Mouse (Mus musculus) heart, embryonic 12.5 days (tissue): ENCODE data around the gene Ostm1. TPM values are rescaled to one million over a fixed set of nuclear protein-coding genes. Genes with fewer than 3 reads are reported as not detected.

ENCODE experiments used
- ATAC-seq: fragments of 200-750 bp; cut with Nextera tagmentation; 2 replicates; pipeline ENCODE4 v1.8.0; 2017; ENCODE audit warnings: moderate TSS enrichment, moderate library complexity; ENCODE audit not compliant: insufficient number of reproducible peaks, low FRiP score
- H3K27ac ChIP-seq: fragments of 300-500 bp; sonication (generic); 2 replicates; pipeline ENCODE4 v1.5.1; 2016; ENCODE audit warnings: mild to moderate bottlenecking, moderate library complexity; ENCODE audit not compliant: poor library complexity, severe bottlenecking
- H3K27me3 ChIP-seq: fragments of 300-500 bp; sonication (generic); replicated peaks from 2 replicates; pipeline ENCODE4 v1.6.1; 2016; ENCODE audit warnings: mild to moderate bottlenecking, moderate library complexity
- H3K36me3 ChIP-seq: fragments of 300-500 bp; sonication (generic); 2 replicates; pipeline ENCODE4 v1.6.1; 2016; ENCODE audit warnings: mild to moderate bottlenecking, moderate library complexity
- H3K4me1 ChIP-seq: fragments of 300-500 bp; sonication (generic); replicated peaks from 2 replicates; pipeline ENCODE4 v1.6.1; 2016; ENCODE audit warnings: mild to moderate bottlenecking
- H3K4me2 ChIP-seq: fragments of 300-500 bp; sonication (generic); 2 replicates; pipeline ENCODE4 v1.6.1; 2016; ENCODE audit warnings: mild to moderate bottlenecking, moderate library complexity
- H3K4me3 ChIP-seq: fragments of 300-500 bp; sonication (generic); 2 replicates; pipeline ENCODE4 v1.5.1; 2016; ENCODE audit warnings: mild to moderate bottlenecking
- H3K9ac ChIP-seq: fragments of 300-500 bp; sonication (generic); 2 replicates; pipeline ENCODE4 v1.6.1; 2016; ENCODE audit warnings: mild to moderate bottlenecking, moderate library complexity
- H3K9me3 ChIP-seq: fragments of 300-500 bp; sonication (generic); replicated peaks from 2 replicates; pipeline ENCODE4 v1.6.1; 2016; ENCODE audit warnings: mild to moderate bottlenecking, moderate library complexity
- WGBS: fragments of 180-500 bp; shearing (Covaris S2); methylation state at CpG from one replicate; pipeline ENCODE4 v1.1.7; 2016; 5-methylcytosine and 5-hydroxymethylcytosine counted together
- polyA plus RNA-seq: library from polyadenylated mRNA; unstranded; fragments of >200 nt; fragmentation: Nextera tagmentation; extraction: Ambion mirVana; gene quantifications from 2 replicates; pipeline ENCODE4 v1.2.1, GENCODE M21; 2016

Ostm1 gene
- polyA plus RNA-seq, result 28.5 and 28.6 TPM in 2 replicates

DNA sequence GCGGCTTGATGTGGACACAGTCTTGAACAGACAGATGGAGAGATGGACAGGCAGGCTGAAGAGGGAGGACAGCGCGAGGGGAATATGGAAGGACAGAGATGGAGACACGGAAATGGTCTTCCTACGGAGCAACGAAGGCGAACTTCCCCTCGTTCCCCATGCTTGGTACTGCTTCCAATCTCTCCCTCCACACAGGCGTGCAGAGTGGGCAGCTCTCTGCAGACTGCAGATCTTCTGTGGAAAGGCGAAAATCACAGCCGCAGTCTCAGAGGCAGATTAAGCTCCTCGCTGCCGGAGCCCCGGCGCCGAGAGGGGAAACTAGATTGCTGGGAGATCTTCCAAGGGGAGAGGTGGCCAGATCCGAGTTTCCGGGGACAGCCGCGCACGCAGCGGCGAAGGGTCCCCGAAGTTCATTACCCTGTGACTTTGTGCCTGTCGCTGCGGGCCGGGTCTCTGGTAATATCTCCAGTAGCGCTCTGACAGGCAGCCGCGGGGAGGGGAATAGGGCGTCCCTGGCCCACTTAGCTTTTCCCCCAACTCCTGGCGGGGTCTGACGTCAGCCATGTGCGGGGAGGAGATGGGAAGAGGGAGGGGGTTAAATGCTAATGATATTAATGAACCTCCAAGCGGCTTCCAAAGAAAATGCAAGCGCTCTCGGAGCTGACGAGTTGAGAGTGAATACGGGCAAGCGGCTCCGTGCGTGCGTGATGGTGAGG is at the start of gene Ostm1, which contains the start of gene Nr2e1:
TSS of gene Ostm1 (plus strand) at position 666 of the 716 bp plus-strand sequence.
TSS of gene Nr2e1 (minus strand) at position 476 of the 716 bp plus-strand sequence.
- H3K9ac ChIP-seq, result no peak within 1 kb of the TSS
- peak within 1 kb of the TSS; percentile 60 for H3K4me2 ChIP-seq
- WGBS, result under 1% methylated on average over 43 of the region's 43 CpGs
- H3K36me3 ChIP-seq, result no peaks in the 10 kb centered on the region
- no peak for ATAC-seq
- peaks cover 42% of the 10 kb centered on the region for H3K4me1 ChIP-seq
- no peak within 1 kb of the TSS for H3K27ac ChIP-seq
- 0 out of 2 replicates have a peak, but pooled peaks cover 3% of the 10 kb centered on the region for H3K9me3 ChIP-seq
- H3K27me3 ChIP-seq, result peaks cover 91% of the 10 kb centered on the region
- H3K4me3 ChIP-seq, result peak within 1 kb of the TSS; percentile 40

DNA sequence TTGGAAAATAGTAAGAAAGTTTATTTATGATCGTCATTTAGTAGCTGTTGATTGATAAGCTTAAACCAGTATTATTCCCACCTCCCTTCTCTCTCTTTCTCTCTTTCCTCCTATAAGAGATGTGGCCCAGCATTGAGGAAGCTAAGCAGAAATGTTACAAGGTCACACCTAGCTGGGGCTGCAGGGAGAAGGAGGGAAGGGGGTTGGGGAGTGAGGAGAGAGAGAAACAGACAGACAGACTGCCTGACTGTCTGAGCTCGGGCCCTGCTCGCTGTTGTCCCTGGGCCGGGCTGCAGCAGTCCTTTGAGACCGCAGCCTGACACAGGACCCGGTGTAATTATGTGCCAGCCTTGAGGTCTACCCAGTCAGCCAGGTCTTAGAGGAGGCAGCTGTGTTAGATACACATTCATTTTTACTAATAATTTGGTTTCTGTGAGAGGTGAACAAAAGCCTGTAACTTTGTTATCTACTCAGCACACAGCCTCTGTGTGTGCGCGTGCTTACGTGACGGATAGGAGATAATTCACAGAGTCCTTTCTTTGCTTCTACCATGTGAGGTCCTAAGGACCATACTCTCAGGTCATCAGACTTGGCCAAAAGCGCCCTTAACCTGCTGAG is 49.7 kb upstream of the Ostm1 start:
- peaks cover 26% of the 10 kb centered on the region for H3K4me1 ChIP-seq
- 76% methylated on average over 11 of the region's 11 CpGs for WGBS
- H3K27ac ChIP-seq, result peak overlapping the region; percentile 61; the same call in 1 of the 2 replicates
- peaks cover 67% of the 10 kb centered on the region for H3K36me3 ChIP-seq
- 0 out of 2 replicates have a peak overlapping the region, but pooled peaks have one; percentile 16 for H3K4me2 ChIP-seq
- no peak overlapping the region; the same call in 1 of the 2 replicates for H3K9ac ChIP-seq
- ATAC-seq, result peak; percentile 85
- no peaks in the 10 kb centered on the region for H3K27me3 ChIP-seq
- H3K9me3 ChIP-seq, result no peaks in the 10 kb centered on the region
- no peak overlapping the region for H3K4me3 ChIP-seq

GRCm38 (mm10) chr10:42537571-42538316 is 45.9 kb upstream of the Ostm1 start:
- Histone ChIP-seq H3K9ac (no peak overlapping the region), H3K9me3 (no peaks in the 10 kb centered on the region), H3K27ac (peak overlapping the region; percentile 68), H3K36me3 (peaks cover 40% of the 10 kb centered on the region), H3K4me3 (no peak overlapping the region), H3K4me2 (no peak overlapping the region), H3K27me3 (no peaks in the 10 kb centered on the region), H3K4me1 (peaks cover 26% of the 10 kb centered on the region)
- 48% methylated on average over 9 of the region's 9 CpGs for WGBS
- ATAC-seq, result peak; percentile 86

- Histone ChIP-seq H3K27me3 (no peaks in the 10 kb centered on the region), H3K9me3 (no peaks in the 10 kb centered on the region), H3K27ac (no peak overlapping the region), H3K4me3 (no peak overlapping the region), H3K9ac (no peak overlapping the region), H3K4me2 (no peak overlapping the region), H3K4me1 (no peaks in the 10 kb centered on the region), H3K36me3 (no peaks in the 10 kb centered on the region)
- 69% methylated on average over 6 of the region's 6 CpGs for WGBS
- peak; percentile 73 for ATAC-seq
Measured at GRCm38 (mm10) chr10:42545707-42546503, 37.7 kb upstream of the Ostm1 start.

- peak; percentile 95 for ATAC-seq
- H3K27me3 ChIP-seq, result no peaks in the 10 kb centered on the region
- WGBS, result 81% methylated on average over 3 of the region's 3 CpGs
- no peak overlapping the region for H3K27ac ChIP-seq
- no peak overlapping the region for H3K4me2 ChIP-seq
- no peak overlapping the region for H3K4me3 ChIP-seq
- no peaks in the 10 kb centered on the region for H3K4me1 ChIP-seq
- no peaks in the 10 kb centered on the region for H3K36me3 ChIP-seq
- H3K9me3 ChIP-seq, result no peaks in the 10 kb centered on the region
- H3K9ac ChIP-seq, result no peak overlapping the region
Measured at GRCm38 (mm10) chr10:42546507-42546906, 37.1 kb upstream of the Ostm1 start.

DNA sequence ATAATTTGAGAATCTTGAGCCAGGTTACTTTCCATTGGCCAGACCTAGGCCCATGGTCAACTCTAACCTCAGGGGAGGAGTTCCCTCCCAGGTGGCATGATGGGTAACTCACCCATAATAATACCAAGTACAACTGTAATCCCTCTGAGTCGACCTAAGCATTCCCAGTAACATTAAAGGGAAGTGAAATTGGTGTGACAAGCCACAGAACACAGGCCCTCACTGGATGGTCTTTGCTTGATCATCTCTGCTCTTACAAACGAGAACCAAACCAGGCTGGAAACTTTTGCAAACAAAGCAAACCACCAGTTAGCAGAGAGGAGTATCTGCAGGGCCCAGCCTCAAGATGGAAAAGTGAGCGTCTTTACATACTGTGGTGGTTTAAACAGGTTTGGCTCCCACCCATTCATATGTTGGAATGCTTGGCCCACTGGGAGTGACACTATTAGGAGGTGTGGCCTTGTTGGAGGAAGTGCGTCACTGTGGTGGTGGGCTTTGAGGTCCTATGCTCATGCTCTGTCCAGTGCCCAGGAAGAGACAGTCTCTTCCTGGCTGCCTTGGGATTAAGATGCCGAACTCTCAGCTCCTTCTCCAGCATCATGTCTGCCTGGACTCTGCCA is 23.9 kb upstream of the Ostm1 start:
- Histone ChIP-seq H3K9ac (no peak overlapping the region), H3K27ac (no peak overlapping the region), H3K4me3 (no peak overlapping the region), H3K9me3 (no peaks in the 10 kb centered on the region; the same call in 1 of the 2 replicates), H3K27me3 (peaks cover 26% of the 10 kb centered on the region), H3K4me1 (no peaks in the 10 kb centered on the region), H3K36me3 (no peaks in the 10 kb centered on the region), H3K4me2 (no peak overlapping the region)
- 67% methylated on average over 5 of the region's 5 CpGs for WGBS
- ATAC-seq, result no peak

- H3K9ac ChIP-seq, result no peak overlapping the region
- no peak overlapping the region for H3K27ac ChIP-seq
- H3K4me2 ChIP-seq, result no peak overlapping the region
- no peak for ATAC-seq
- no peak overlapping the region for H3K4me3 ChIP-seq
- H3K9me3 ChIP-seq, result no peaks in the 10 kb centered on the region; the same call in 1 of the 2 replicates
- no peaks in the 10 kb centered on the region for H3K4me1 ChIP-seq
- WGBS, result 1% methylated on average over 12 of the region's 12 CpGs
- no peaks in the 10 kb centered on the region for H3K36me3 ChIP-seq
- H3K27me3 ChIP-seq, result peaks cover 47% of the 10 kb centered on the region
Measured at GRCm38 (mm10) chr10:42562272-42562671, 21.4 kb upstream of the Ostm1 start.

GRCm38 (mm10) chr10:42572567-42572966 is 11.1 kb upstream of the Ostm1 start:
- peak overlapping the region; percentile 35 for H3K4me2 ChIP-seq
- peaks cover 89% of the 10 kb centered on the region for H3K27me3 ChIP-seq
- peaks cover 4% of the 10 kb centered on the region; the same call in 1 of the 2 replicates for H3K4me1 ChIP-seq
- H3K27ac ChIP-seq, result no peak overlapping the region
- peak overlapping the region; percentile 20; the same call in 1 of the 2 replicates for H3K4me3 ChIP-seq
- no peaks in the 10 kb centered on the region for H3K36me3 ChIP-seq
- H3K9ac ChIP-seq, result no peak overlapping the region
- 3% methylated on average over 20 of the region's 20 CpGs for WGBS
- no peak for ATAC-seq
- 0 out of 2 replicates have a peak, but pooled peaks cover 2% of the 10 kb centered on the region for H3K9me3 ChIP-seq

DNA sequence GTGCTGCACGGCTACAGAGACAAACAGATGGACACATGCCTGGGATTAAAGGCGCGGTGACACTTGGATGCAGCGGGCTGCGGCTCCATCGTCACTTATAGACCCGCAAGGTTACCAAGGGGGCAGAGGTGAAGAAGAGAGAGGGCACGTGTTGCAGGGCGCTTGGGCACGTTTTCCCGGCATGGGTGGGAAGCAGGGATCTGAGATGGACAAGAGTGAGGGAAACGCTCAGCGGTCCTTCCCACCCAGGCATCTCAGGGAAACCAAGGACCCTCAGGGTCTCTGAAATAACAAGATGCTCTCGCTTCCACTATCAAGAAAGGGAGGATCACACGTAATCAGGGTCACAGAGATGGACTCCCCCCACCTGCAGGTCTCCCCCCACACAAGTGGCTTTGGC is 10.7 kb upstream of the Ostm1 start:
- H3K27ac ChIP-seq, result no peak overlapping the region
- H3K9ac ChIP-seq, result no peak overlapping the region
- no peaks in the 10 kb centered on the region for H3K36me3 ChIP-seq
- H3K4me3 ChIP-seq, result peak overlapping the region; percentile 20; the same call in 1 of the 2 replicates
- H3K9me3 ChIP-seq, result 0 out of 2 replicates have a peak, but pooled peaks cover 2% of the 10 kb centered on the region
- H3K27me3 ChIP-seq, result peaks cover 90% of the 10 kb centered on the region
- peak overlapping the region; percentile 35; the same call in 1 of the 2 replicates for H3K4me2 ChIP-seq
- no peak for ATAC-seq
- WGBS, result 2% methylated on average over 15 of the region's 15 CpGs
- peaks cover 4% of the 10 kb centered on the region; the same call in 1 of the 2 replicates for H3K4me1 ChIP-seq

DNA sequence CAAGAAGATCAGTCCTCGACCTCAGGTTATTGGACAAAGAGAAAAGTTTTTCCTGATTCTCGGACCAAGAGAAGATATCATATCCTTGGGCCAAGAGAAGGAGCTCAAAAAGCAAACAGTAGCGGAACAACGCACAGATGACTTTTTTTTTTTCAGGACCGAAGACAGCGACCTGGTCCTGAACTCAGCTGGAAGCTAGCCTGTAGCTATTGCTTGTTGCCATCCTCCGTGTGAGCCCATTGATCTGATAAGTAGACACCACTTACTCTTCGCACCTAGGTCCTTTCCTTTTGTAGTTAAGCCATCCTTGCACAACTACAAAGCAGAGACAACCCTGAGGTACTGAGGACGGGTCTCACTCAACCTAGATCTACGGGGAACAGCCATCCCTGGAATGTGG is 9.0 kb upstream of the Ostm1 start:
- WGBS, result 4% methylated on average over 10 of the region's 10 CpGs
- H3K9ac ChIP-seq, result no peak overlapping the region
- no peak overlapping the region for H3K27ac ChIP-seq
- H3K9me3 ChIP-seq, result 0 out of 2 replicates have a peak, but pooled peaks cover 2% of the 10 kb centered on the region
- H3K27me3 ChIP-seq, result peaks cover 92% of the 10 kb centered on the region
- no peak for ATAC-seq
- H3K4me2 ChIP-seq, result no peak overlapping the region
- H3K36me3 ChIP-seq, result no peaks in the 10 kb centered on the region
- H3K4me3 ChIP-seq, result no peak overlapping the region
- peaks cover 9% of the 10 kb centered on the region for H3K4me1 ChIP-seq
